Mouse (Mus musculus) heart, embryonic 12.5 days (tissue): Measurements from ENCODE around the gene Sub1. TPM values are rescaled to one million over a fixed set of nuclear protein-coding genes. Genes with fewer than 3 reads are reported as not detected.
A peak's percentile ranks its signal among the peaks of the same experiment; 100 is the strongest.

ENCODE experiments used
- ATAC-seq: fragments of 200-750 bp; cut with Nextera tagmentation; 2 replicates; pipeline ENCODE4 v1.8.0; 2017; ENCODE audit warnings: moderate TSS enrichment, moderate library complexity; ENCODE audit not compliant: insufficient number of reproducible peaks, low FRiP score
- H3K27ac ChIP-seq: fragments of 300-500 bp; sonication (generic); 2 replicates; pipeline ENCODE4 v1.5.1; 2016; ENCODE audit warnings: mild to moderate bottlenecking, moderate library complexity; ENCODE audit not compliant: poor library complexity, severe bottlenecking
- H3K27me3 ChIP-seq: fragments of 300-500 bp; sonication (generic); replicated peaks from 2 replicates; pipeline ENCODE4 v1.6.1; 2016; ENCODE audit warnings: mild to moderate bottlenecking, moderate library complexity
- H3K36me3 ChIP-seq: fragments of 300-500 bp; sonication (generic); 2 replicates; pipeline ENCODE4 v1.6.1; 2016; ENCODE audit warnings: mild to moderate bottlenecking, moderate library complexity
- H3K4me1 ChIP-seq: fragments of 300-500 bp; sonication (generic); replicated peaks from 2 replicates; pipeline ENCODE4 v1.6.1; 2016; ENCODE audit warnings: mild to moderate bottlenecking
- H3K4me2 ChIP-seq: fragments of 300-500 bp; sonication (generic); 2 replicates; pipeline ENCODE4 v1.6.1; 2016; ENCODE audit warnings: mild to moderate bottlenecking, moderate library complexity
- H3K4me3 ChIP-seq: fragments of 300-500 bp; sonication (generic); 2 replicates; pipeline ENCODE4 v1.5.1; 2016; ENCODE audit warnings: mild to moderate bottlenecking
- H3K9ac ChIP-seq: fragments of 300-500 bp; sonication (generic); 2 replicates; pipeline ENCODE4 v1.6.1; 2016; ENCODE audit warnings: mild to moderate bottlenecking, moderate library complexity
- H3K9me3 ChIP-seq: fragments of 300-500 bp; sonication (generic); replicated peaks from 2 replicates; pipeline ENCODE4 v1.6.1; 2016; ENCODE audit warnings: mild to moderate bottlenecking, moderate library complexity
- WGBS: fragments of 180-500 bp; shearing (Covaris S2); methylation state at CpG from one replicate; pipeline ENCODE4 v1.1.7; 2016; 5-methylcytosine and 5-hydroxymethylcytosine counted together
- polyA plus RNA-seq: library from polyadenylated mRNA; unstranded; fragments of >200 nt; fragmentation: Nextera tagmentation; extraction: Ambion mirVana; gene quantifications from 2 replicates; pipeline ENCODE4 v1.2.1, GENCODE M21; 2016

The Sub1 gene
- polyA plus RNA-seq, 1 experiment from 2014 or later: 596 TPM

DNA sequence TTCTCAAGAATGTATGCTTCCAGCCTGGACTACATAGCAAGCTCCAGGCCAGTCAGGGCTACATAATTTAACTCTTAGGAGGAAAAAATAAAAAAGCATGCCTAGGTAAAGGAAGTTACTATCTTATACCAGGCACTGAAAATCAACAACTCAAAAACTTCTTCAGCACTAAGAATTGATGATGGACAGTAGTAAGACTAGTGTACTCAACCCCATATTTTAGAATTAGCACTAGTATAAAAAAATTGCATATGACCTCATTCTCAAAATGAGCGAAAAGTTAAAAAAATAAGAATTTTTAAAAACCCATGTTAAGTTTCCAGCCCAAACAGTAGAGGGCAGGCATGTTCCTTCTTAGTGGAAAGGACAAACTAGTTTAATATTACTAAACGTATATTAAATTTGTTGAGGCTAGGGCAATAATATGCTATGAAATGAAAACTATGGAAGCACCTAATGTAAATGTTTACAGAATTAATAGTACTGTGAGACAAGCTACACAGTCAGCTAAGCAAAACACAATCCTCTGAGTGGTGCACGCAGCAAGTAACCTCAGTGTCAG is 5.2 kb downstream of the Sub1 start:
- WGBS: 85% methylated on average over 3 of the region's 3 CpGs
- Histone ChIP-seq H3K9me3 (no peaks in the 10 kb centered on the region), H3K27ac (no peak overlapping the region), H3K9ac (no peak overlapping the region), H3K27me3 (no peaks in the 10 kb centered on the region), H3K36me3 (peaks cover 58% of the 10 kb centered on the region), H3K4me1 (peaks cover 13% of the 10 kb centered on the region), H3K4me2 (no peak overlapping the region), H3K4me3 (no peak overlapping the region)
- no peak for ATAC-seq

DNA sequence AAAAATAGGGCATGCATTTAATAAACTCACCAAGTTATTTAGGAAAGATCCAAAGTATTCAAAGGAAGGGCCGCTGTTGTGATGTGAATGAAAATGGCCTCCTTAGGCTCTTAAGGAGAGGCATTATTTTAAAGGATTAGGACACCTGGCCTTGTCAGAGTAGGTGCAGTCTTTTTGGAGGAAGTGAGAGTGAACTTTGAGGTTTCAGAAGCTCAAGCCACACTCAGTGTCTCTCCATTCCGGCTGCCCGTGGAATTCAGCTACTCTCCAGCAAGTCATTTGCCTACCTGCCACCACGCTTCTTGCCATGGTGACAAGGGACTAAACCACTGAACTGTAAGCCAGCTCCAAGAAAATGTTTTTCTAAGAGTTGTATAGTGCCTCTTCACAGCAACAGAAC is 8.2 kb downstream of the Sub1 start:
- Histone ChIP-seq H3K9me3 (no peaks in the 10 kb centered on the region), H3K36me3 (peaks cover 75% of the 10 kb centered on the region), H3K9ac (no peak overlapping the region), H3K4me2 (no peak overlapping the region), H3K4me1 (peaks cover 4% of the 10 kb centered on the region), H3K27me3 (no peaks in the 10 kb centered on the region), H3K4me3 (no peak overlapping the region), H3K27ac (no peak overlapping the region)
- WGBS: 93% methylated on average over 4 of the region's 4 CpGs
- no peak for ATAC-seq

DNA sequence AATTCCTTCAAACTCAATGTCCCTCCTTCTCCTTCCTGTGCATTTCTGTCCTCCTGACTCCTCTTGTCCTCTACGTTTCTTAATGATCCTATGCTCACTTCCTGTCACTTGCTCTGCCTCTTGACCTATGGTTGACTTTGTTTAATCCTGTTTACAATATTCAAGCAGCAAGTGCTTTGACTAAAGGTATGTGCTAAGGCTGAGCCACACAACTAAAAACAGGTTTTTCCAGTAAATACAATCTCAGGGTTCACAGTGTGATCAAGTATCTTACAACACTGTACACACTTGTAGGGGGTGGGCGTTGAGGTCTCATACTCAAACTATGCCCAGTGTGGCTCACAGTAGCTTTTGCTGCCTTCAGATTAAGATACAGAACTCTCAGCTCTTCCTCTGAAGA is 8.9 kb downstream of the Sub1 start:
- H3K9ac ChIP-seq: no peak overlapping the region
- no peak overlapping the region for H3K4me3 ChIP-seq
- H3K36me3 ChIP-seq: peaks cover 74% of the 10 kb centered on the region
- WGBS: 81% methylated on average over 2 of the region's 2 CpGs
- H3K9me3 ChIP-seq: no peaks in the 10 kb centered on the region
- ATAC-seq: no peak
- no peaks in the 10 kb centered on the region; the same call in 1 of the 2 replicates for H3K4me1 ChIP-seq
- H3K4me2 ChIP-seq: no peak overlapping the region
- H3K27ac ChIP-seq: no peak overlapping the region
- no peaks in the 10 kb centered on the region for H3K27me3 ChIP-seq

DNA sequence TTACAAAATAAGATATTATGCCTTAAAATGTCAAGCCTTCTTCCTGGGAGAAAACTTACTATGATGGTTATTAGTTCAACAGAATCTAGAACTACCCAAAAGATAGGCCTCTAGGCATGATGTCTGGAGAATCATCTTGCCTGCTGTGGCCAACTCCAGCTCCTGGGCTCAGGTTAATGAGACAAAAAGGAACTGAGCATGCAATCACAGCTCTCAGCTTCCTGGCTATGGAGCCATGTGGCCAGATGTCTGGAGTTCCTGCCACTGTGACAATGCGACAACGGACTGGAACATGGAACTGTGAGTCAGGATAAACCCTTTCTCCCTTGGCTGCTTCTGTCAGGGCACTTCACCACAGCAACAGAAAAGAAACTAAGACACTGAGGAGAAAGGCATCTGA is 14.8 kb downstream of the Sub1 start:
- no peak overlapping the region for H3K9ac ChIP-seq
- 63% methylated on average over 2 of the region's 2 CpGs for WGBS
- H3K4me2 ChIP-seq: no peak overlapping the region
- H3K27me3 ChIP-seq: no peaks in the 10 kb centered on the region
- peaks cover 68% of the 10 kb centered on the region for H3K36me3 ChIP-seq
- H3K4me1 ChIP-seq: no peaks in the 10 kb centered on the region
- ATAC-seq: no peak
- H3K27ac ChIP-seq: no peak overlapping the region
- no peak overlapping the region for H3K4me3 ChIP-seq
- no peaks in the 10 kb centered on the region for H3K9me3 ChIP-seq

DNA sequence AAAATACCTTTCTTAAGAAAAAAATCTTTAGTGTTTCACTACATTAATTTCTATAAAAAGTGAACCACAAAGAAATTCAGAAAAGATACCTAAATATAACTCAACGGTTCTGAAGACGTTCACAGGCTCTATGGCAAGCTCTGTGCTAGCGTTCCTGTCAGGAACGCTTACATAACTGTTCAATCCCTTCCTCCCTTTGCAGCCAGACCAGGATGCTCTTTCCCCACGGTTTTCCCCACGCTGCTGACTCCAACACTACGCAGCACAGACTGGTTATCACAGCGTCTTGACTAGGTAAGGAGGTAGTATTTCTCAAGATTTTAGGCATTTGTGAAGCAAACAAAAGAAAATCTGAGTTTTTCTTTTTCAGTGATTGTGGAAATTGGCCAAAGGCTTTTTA is 15.3 kb downstream of the Sub1 start:
- no peak for ATAC-seq
- no peak overlapping the region for H3K27ac ChIP-seq
- no peaks in the 10 kb centered on the region for H3K9me3 ChIP-seq
- peaks cover 64% of the 10 kb centered on the region for H3K36me3 ChIP-seq
- H3K27me3 ChIP-seq: no peaks in the 10 kb centered on the region
- no peak overlapping the region for H3K4me3 ChIP-seq
- no peaks in the 10 kb centered on the region for H3K4me1 ChIP-seq
- no peak overlapping the region for H3K9ac ChIP-seq
- WGBS: 88% methylated on average over 8 of the region's 8 CpGs
- no peak overlapping the region for H3K4me2 ChIP-seq

DNA sequence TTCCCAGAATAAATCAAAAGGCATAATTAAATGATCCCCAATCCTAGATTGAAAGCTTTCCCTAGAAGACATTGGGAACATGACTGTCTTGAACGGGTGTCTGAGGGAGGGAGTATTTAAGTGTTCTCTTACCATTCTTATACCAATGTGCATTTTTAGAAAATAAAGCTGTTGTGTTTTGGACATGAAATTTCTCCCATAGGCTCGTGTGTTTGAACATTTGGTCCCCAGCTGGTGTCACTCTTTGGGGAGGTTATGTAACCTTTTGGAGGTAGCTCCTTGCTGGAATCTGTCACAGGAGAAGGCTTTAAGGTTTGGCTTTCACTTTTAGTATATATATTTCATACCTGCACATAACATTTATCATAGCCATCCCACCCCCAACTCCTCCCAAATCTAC is 18.6 kb downstream of the Sub1 start:
- no peaks in the 10 kb centered on the region for H3K27me3 ChIP-seq
- no peak overlapping the region for H3K9ac ChIP-seq
- peaks cover 7% of the 10 kb centered on the region; the same call in 1 of the 2 replicates for H3K9me3 ChIP-seq
- 82% methylated on average over 2 of the region's 2 CpGs for WGBS
- H3K4me1 ChIP-seq: no peaks in the 10 kb centered on the region
- H3K4me2 ChIP-seq: no peak overlapping the region
- H3K27ac ChIP-seq: no peak overlapping the region
- H3K4me3 ChIP-seq: no peak overlapping the region
- ATAC-seq: no peak
- peaks cover 52% of the 10 kb centered on the region for H3K36me3 ChIP-seq

DNA sequence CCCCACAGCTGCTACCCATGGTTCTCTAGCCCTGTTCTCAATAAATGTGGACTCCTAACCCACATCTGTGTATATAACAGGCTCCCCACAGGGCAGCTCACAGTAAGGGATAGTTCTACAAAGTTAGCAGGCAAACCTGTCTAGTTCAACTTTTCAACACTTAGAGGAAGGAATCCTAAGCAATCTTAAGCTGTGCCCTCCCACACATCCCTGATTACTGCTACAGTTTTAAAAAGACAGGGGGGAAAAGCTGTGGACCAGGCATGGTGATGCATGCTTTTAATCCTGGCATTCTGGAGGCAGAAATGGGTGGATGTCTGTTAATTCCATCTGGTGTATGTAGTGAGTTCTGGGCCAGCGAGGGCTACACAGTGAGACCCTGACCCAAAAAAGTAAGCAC is 19.7 kb downstream of the Sub1 start:
- no peak overlapping the region for H3K9ac ChIP-seq
- no peak overlapping the region for H3K4me3 ChIP-seq
- 78% methylated on average over 1 of the region's 1 CpGs for WGBS
- no peak overlapping the region for H3K27ac ChIP-seq
- H3K4me2 ChIP-seq: no peak overlapping the region
- H3K27me3 ChIP-seq: no peaks in the 10 kb centered on the region
- peaks cover 44% of the 10 kb centered on the region for H3K36me3 ChIP-seq
- ATAC-seq: no peak
- no peaks in the 10 kb centered on the region for H3K4me1 ChIP-seq
- H3K9me3 ChIP-seq: peaks cover 7% of the 10 kb centered on the region; the same call in 1 of the 2 replicates

DNA sequence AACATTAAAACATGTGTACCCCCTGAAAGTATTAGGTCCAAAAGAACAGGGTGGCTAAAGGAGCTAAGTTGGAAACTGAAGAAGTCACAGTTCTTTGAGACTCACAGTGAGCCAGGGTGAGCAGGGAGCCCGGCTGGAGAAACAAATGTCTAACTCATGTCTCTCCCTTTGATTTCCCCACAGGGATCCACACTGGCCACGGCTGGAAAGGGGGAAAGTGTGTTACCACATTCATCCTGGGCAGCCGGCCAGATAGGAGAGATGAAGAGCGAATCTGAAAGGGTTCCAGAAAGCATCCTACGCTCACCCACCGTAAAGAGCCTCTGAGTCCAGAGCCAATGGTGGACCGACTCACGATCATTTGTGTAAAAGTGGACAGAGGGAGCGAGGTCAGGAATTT is 20.9 kb downstream of the Sub1 start:
- H3K4me3 ChIP-seq: no peak overlapping the region
- H3K36me3 ChIP-seq: peaks cover 33% of the 10 kb centered on the region
- ATAC-seq: no peak
- WGBS: 82% methylated on average over 9 of the region's 9 CpGs
- no peaks in the 10 kb centered on the region for H3K27me3 ChIP-seq
- peaks cover 7% of the 10 kb centered on the region; the same call in 1 of the 2 replicates for H3K9me3 ChIP-seq
- H3K4me2 ChIP-seq: no peak overlapping the region
- no peak overlapping the region for H3K9ac ChIP-seq
- no peaks in the 10 kb centered on the region for H3K4me1 ChIP-seq
- no peak overlapping the region for H3K27ac ChIP-seq

DNA sequence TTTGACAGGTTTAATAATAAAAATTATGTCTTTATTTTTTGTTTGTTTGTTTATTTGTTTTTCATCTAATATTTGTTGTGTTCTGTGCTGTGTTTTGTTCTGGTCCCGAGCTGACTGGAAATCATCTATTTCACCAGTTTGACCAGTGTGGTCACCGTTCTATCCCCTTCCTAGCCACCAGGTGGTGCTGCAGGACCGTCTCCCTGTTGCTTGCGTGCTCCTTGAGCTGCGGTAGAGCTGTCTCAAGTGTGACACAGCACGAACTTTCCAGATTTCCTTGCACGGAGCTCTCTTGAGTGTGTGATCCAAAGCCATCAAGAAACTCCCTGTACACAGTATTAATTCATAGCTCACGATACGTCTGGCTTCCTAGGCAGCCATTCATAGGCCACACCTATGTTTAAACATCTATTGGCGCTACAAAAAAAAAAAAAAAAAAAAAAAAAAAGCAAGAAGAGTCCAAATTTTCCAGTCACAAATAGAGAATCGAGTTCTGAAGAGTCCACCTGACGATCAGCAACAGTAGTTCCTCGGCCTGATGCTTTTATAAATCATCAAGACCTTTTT is 24.8 kb downstream of the Sub1 start:
- Histone ChIP-seq H3K4me3 (no peak overlapping the region), H3K9ac (no peak overlapping the region), H3K36me3 (peaks cover 8% of the 10 kb centered on the region), H3K4me2 (peak overlapping the region; percentile 36; the same call in 1 of the 2 replicates), H3K27ac (no peak overlapping the region), H3K4me1 (no peaks in the 10 kb centered on the region), H3K27me3 (no peaks in the 10 kb centered on the region), H3K9me3 (peaks cover 13% of the 10 kb centered on the region; the same call in 1 of the 2 replicates)
- no peak for ATAC-seq
- WGBS: 19% methylated on average over 13 of the region's 13 CpGs

DNA sequence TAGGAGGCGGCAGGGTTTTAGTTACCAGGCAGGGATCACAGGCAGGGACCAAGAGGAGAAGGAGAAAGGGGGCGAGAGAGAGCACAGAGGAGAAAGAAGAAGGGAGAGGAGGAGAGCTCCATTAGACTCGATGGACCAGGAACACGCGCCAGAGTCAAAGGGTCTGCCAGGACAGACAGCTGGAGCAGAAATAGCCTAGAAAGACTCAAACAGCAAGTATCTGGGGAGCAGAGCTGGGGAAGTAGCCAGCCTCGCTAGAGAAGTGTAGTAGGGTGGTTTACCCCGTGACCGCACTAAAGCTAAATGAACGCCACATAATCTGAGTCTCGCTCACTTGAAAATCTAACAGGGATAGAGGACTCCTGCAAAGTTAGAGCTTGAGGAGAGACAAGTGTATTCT is 26.2 kb downstream of the Sub1 start:
- H3K9me3 ChIP-seq: peaks cover 13% of the 10 kb centered on the region; the same call in 1 of the 2 replicates
- H3K27me3 ChIP-seq: no peaks in the 10 kb centered on the region
- ATAC-seq: no peak
- WGBS: 78% methylated on average over 10 of the region's 10 CpGs
- H3K4me3 ChIP-seq: no peak overlapping the region
- no peak overlapping the region for H3K27ac ChIP-seq
- H3K4me2 ChIP-seq: no peak overlapping the region
- peaks cover 8% of the 10 kb centered on the region for H3K36me3 ChIP-seq
- no peak overlapping the region for H3K9ac ChIP-seq
- H3K4me1 ChIP-seq: no peaks in the 10 kb centered on the region

DNA sequence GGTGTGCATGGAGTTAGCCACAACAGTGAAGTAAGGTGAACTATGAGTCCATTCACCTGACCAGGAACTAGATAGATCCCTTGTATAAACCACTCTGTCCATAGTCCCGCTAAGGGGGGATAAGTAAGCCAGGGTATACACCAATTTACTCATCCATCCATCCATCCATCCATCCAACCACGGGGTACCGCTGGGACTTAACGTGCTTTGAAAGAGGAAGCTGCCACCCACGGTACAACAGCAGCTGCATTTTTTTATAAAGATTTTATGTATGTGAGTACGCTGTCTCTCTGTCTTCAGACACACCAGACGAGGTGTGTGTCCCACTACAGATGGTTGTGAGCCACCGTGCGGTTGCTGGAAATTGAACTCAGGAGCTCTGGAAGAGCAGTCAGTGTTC is 27.9 kb downstream of the Sub1 start:
- Histone ChIP-seq H3K9ac (no peak overlapping the region), H3K27me3 (no peaks in the 10 kb centered on the region), H3K4me1 (no peaks in the 10 kb centered on the region), H3K36me3 (no peaks in the 10 kb centered on the region; the same call in 1 of the 2 replicates), H3K4me3 (no peak overlapping the region), H3K27ac (no peak overlapping the region), H3K4me2 (no peak overlapping the region), H3K9me3 (0 out of 2 replicates have a peak, but pooled peaks cover 6% of the 10 kb centered on the region)
- 83% methylated on average over 9 of the region's 9 CpGs for WGBS
- ATAC-seq: no peak

DNA sequence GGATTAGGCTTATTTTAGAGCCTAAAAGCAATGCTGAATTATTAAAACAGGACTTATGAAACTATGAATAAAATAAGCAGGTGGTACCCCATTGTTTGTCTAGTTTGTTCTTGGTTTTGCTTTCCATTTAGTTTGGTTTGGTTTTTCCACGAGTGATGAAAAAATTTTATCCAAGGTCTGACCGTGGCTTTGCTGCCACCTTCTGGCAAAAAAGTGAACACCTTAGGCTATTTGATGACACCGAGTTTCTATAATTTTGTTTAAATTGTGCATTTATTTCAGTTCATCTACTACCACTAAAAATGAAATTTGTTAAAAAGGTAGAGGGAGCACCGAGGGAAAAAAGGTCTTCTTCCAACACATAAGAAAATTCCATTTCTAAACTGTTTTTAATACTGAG is 30.4 kb downstream of the Sub1 start:
- H3K27me3 ChIP-seq: no peaks in the 10 kb centered on the region
- 0 out of 2 replicates have a peak, but pooled peaks cover 6% of the 10 kb centered on the region for H3K9me3 ChIP-seq
- H3K9ac ChIP-seq: no peak overlapping the region
- H3K4me1 ChIP-seq: no peaks in the 10 kb centered on the region
- no peak for ATAC-seq
- H3K27ac ChIP-seq: no peak overlapping the region
- no peak overlapping the region for H3K4me3 ChIP-seq
- H3K36me3 ChIP-seq: no peaks in the 10 kb centered on the region
- no peak overlapping the region for H3K4me2 ChIP-seq
- WGBS: 10% methylated on average over 4 of the region's 4 CpGs
